Mouse (Mus musculus) liver, embryonic 14.5 days (tissue): ENCODE measurements at regions not wholly inside any gene's neighbourhood (a gene's known extent, or its start where the extent isn't known, plus 50 kb on each side); places are given as distances from the start of the nearest gene placed in this dataset.

Experiments used
- CTCF ChIP-seq: IDR thresholded peaks from 2 replicates; pipeline ENCODE4 v1.5.1; 2016; ENCODE audit warnings: antibody characterized with exemption, low read depth, control low read depth
- EP300 ChIP-seq: IDR thresholded peaks from 2 replicates; pipeline ENCODE4 v1.6.1; 2016; ENCODE audit warnings: antibody characterized with exemption, low read depth

GRCm38 (mm10) chr2:46441348-46441747, 1324.2 kb upstream of the Zeb2 start:
- TF ChIP-seq CTCF (no peak), EP300 (no peak)
